Mouse (Mus musculus) MEL (cell line): Measurements from ENCODE around the gene Gm26920.

Experiments used
- CHD1 ChIP-seq: IDR thresholded peaks from 2 replicates; pipeline ENCODE4 v1.6.1; 2012; ENCODE audit warnings: low read depth, mild to moderate bottlenecking, inconsistent platforms, low read length, improper control_type of control experiment
- CTCF ChIP-seq, 3 experiments: IDR thresholded peaks in 2 of 3; conservative IDR thresholded peaks in 1 of 3; 2 replicates each; pipeline ENCODE4 v1.5.1; 2011 to 2012; ENCODE audit warnings: low read length in 3 of 3, low read depth in 2 of 3, mild to moderate bottlenecking in 2 of 3, improper control_type of control experiment in 1 of 3, inconsistent platforms in 1 of 3, mixed read lengths in 1 of 3, moderate library complexity in 1 of 3; ENCODE audit not compliant: control insufficient read depth in 1 of 3, insufficient read depth in 1 of 3, poor library complexity in 1 of 3, severe bottlenecking in 1 of 3
- EP300 ChIP-seq, 2 experiments: IDR thresholded peaks; 2 replicates each; pipeline ENCODE4 v1.6.1; 2011; ENCODE audit warnings: improper control_type of control experiment in 2 of 2, low read length in 2 of 2, low read depth in 1 of 2, mild to moderate bottlenecking in 1 of 2
- HCFC1 ChIP-seq: IDR thresholded peaks from 2 replicates; pipeline ENCODE4 v1.6.1; 2012; ENCODE audit warnings: low read depth, mild to moderate bottlenecking, inconsistent platforms, low read length, improper control_type of control experiment, moderate library complexity
- MAX ChIP-seq: IDR thresholded peaks from 2 replicates; pipeline ENCODE4 v1.6.1; 2011; ENCODE audit warnings: low read length, improper control_type of control experiment
- POLR2A ChIP-seq, 2 experiments: IDR thresholded peaks; 2 replicates each; pipeline ENCODE4 v1.6.1; 2011 to 2012; ENCODE audit warnings: low read length in 2 of 2, mild to moderate bottlenecking in 2 of 2, control low read depth in 1 of 2, improper control_type of control experiment in 1 of 2, low read depth in 1 of 2, moderate library complexity in 1 of 2; ENCODE audit not compliant: control insufficient read depth in 1 of 2, insufficient read depth in 1 of 2, poor library complexity in 1 of 2
- POLR2AphosphoS2 ChIP-seq: IDR thresholded peaks from 2 replicates; pipeline ENCODE4 v1.6.1; 2011; ENCODE audit warnings: low read length, improper control_type of control experiment
- RAD21 ChIP-seq: IDR thresholded peaks from 2 replicates; pipeline ENCODE4 v1.6.1; 2011; ENCODE audit warnings: mild to moderate bottlenecking, low read depth, low read length, improper control_type of control experiment
- SIN3A ChIP-seq: IDR thresholded peaks from 2 replicates; pipeline ENCODE4 v1.6.1; 2012; ENCODE audit warnings: low read length, improper control_type of control experiment, inconsistent platforms
- UBTF ChIP-seq: IDR thresholded peaks from 2 replicates; pipeline ENCODE4 v1.6.1; 2012; ENCODE audit warnings: low read depth, mild to moderate bottlenecking, inconsistent platforms, low read length, improper control_type of control experiment, moderate library complexity, borderline replicate concordance; ENCODE audit not compliant: insufficient read depth
- ZMIZ1 ChIP-seq: IDR thresholded peaks from 2 replicates; pipeline ENCODE4 v1.6.1; 2012; ENCODE audit warnings: low read depth, mild to moderate bottlenecking, inconsistent platforms, low read length, improper control_type of control experiment, moderate library complexity

GRCm38 (mm10) chr7:30095551-30096125 is 5.4 kb upstream of the Gm26920 start:
- TF ChIP-seq CTCF (IDR thresholded peaks at IDR 0.05 in 2 of 3, conservative IDR thresholded peaks at IDR 0.05 in 1 of 3; ENCODE audit: control insufficient read depth in 1 of 3, insufficient read depth in 1 of 3, low read depth in 2 of 3, low read length in 3 of 3, poor library complexity in 1 of 3, severe bottlenecking in 1 of 3) (no peak), RAD21 (no peak), POLR2AphosphoS2 (no peak), SIN3A (no peak), HCFC1 (no peak), MAX (no peak), EP300 (IDR thresholded peaks at IDR 0.05; ENCODE audit: low read depth in 1 of 2, low read length in 2 of 2) (no peak), CHD1 (no peak), ZMIZ1 (no peak), UBTF (no peak), POLR2A (IDR thresholded peaks at IDR 0.05; ENCODE audit: control insufficient read depth in 1 of 2, insufficient read depth in 1 of 2, low read depth in 1 of 2, low read length in 2 of 2, poor library complexity in 1 of 2) (no peak)
